Mouse (Mus musculus) cerebellum, postnatal 10 days (tissue): ENCODE results near the gene Cuedc1.

Experiments
- DNase-seq, 2 experiments: peaks; one replicate each; pipeline ENCODE4 v3.0.0; 2021; ENCODE audit warnings: mixed read lengths in 2 of 2

Gene Cuedc1

GRCm38 (mm10) chr11:88118817-88119642 lies 21.2 kb downstream of the Cuedc1 start:
- DNase-seq, result peak; percentile 88 to 90

GRCm38 (mm10) chr11:88122545-88122944 lies 24.7 kb downstream of the Cuedc1 start:
- DNase-seq, result no peak

GRCm38 (mm10) chr11:88123021-88123420 lies 25.2 kb downstream of the Cuedc1 start:
- no peak for DNase-seq

GRCm38 (mm10) chr11:88123731-88124130 lies 25.9 kb downstream of the Cuedc1 start:
- no peak for DNase-seq

- no peak for DNase-seq
These were observed 27.6 kb downstream of the Cuedc1 start for GRCm38 (mm10) chr11:88125483-88125882.

GRCm38 (mm10) chr11:88126306-88126793 lies 28.5 kb downstream of the Cuedc1 start:
- peak in 1 of 2 experiments; percentile 60 for DNase-seq

GRCm38 (mm10) chr11:88128461-88128860 lies 30.6 kb downstream of the Cuedc1 start:
- DNase-seq, result no peak

- no peak for DNase-seq
These were observed 31.4 kb downstream of the Cuedc1 start for GRCm38 (mm10) chr11:88129281-88129680.

GRCm38 (mm10) chr11:88129935-88130334 lies 32.1 kb downstream of the Cuedc1 start:
- peak; percentile 50 to 54 for DNase-seq

- peak; percentile 55 to 68 for DNase-seq
These were observed 34.0 kb downstream of the Cuedc1 start for GRCm38 (mm10) chr11:88131847-88132246.

- DNase-seq, result no peak
These were observed 37.4 kb downstream of the Cuedc1 start for GRCm38 (mm10) chr11:88135218-88135617.

- DNase-seq, result no peak
These were observed 40.1 kb downstream of the Cuedc1 start for GRCm38 (mm10) chr11:88137814-88138425.

GRCm38 (mm10) chr11:88139256-88139861 lies 41.5 kb downstream of the Cuedc1 start:
- peak in 1 of 2 experiments; percentile 50 for DNase-seq

- DNase-seq, result peak; percentile 63 to 64
These were observed 42.5 kb downstream of the Cuedc1 start for GRCm38 (mm10) chr11:88140066-88141060.

- DNase-seq, result no peak
These were observed 44.5 kb downstream of the Cuedc1 start for GRCm38 (mm10) chr11:88142362-88142761.

GRCm38 (mm10) chr11:88144100-88144499 lies 46.2 kb downstream of the Cuedc1 start:
- no peak for DNase-seq

GRCm38 (mm10) chr11:88145214-88146006 lies 47.6 kb downstream of the Cuedc1 start:
- no peak for DNase-seq

- no peak for DNase-seq
These were observed 48.6 kb downstream of the Cuedc1 start for GRCm38 (mm10) chr11:88146264-88147060.

GRCm38 (mm10) chr11:88147388-88147787 lies 49.5 kb downstream of the Cuedc1 start:
- DNase-seq, result no peak

GRCm38 (mm10) chr11:88148015-88148637 lies 50.3 kb downstream of the Cuedc1 start:
- DNase-seq, result no peak
